Mouse (Mus musculus) kidney, embryonic 14.5 days (tissue): ENCODE measurements around the gene Metap1d. TPM values are rescaled to one million over a fixed set of nuclear protein-coding genes. Genes with fewer than 3 reads are reported as not detected.

ENCODE experiments used
- ATAC-seq: fragments of 200-750 bp; cut with Nextera tagmentation; 2 replicates; pipeline ENCODE4 v1.8.0; 2017; ENCODE audit warnings: moderate number of reproducible peaks, mild to moderate bottlenecking, moderate TSS enrichment, moderate library complexity; ENCODE audit not compliant: low FRiP score, low TSS enrichment
- H3K27ac ChIP-seq: fragments of 300-500 bp; sonication (generic); 2 replicates; pipeline ENCODE4 v1.5.1; 2014; ENCODE audit warnings: low read depth, mild to moderate bottlenecking, low read length, moderate library complexity, mixed read lengths
- H3K27me3 ChIP-seq: fragments of 300-500 bp; sonication (generic); 2 replicates; pipeline ENCODE4 v1.6.1; 2014; ENCODE audit warnings: mild to moderate bottlenecking, low read length; ENCODE audit not compliant: control insufficient read depth, insufficient read depth
- H3K36me3 ChIP-seq: fragments of 300-500 bp; sonication (generic); 2 replicates; pipeline ENCODE4 v1.6.1; 2014; ENCODE audit warnings: low read length, mixed read lengths; ENCODE audit not compliant: control insufficient read depth, insufficient read depth
- H3K4me1 ChIP-seq: fragments of 300-500 bp; sonication (generic); 2 replicates; pipeline ENCODE4 v1.6.1; 2014; ENCODE audit warnings: low read length, mixed read lengths; ENCODE audit not compliant: control insufficient read depth, insufficient read depth
- H3K4me2 ChIP-seq: fragments of 300-500 bp; sonication (generic); replicated peaks from 2 replicates; pipeline ENCODE4 v1.6.1; 2014; ENCODE audit warnings: low read depth, mild to moderate bottlenecking, low read length
- H3K4me3 ChIP-seq: fragments of 300-500 bp; sonication (generic); 2 replicates; pipeline ENCODE4 v1.5.1; 2014; ENCODE audit warnings: mild to moderate bottlenecking, low read length
- H3K9ac ChIP-seq: fragments of 300-500 bp; sonication (generic); 2 replicates; pipeline ENCODE4 v1.6.1; 2014; ENCODE audit warnings: low read depth, mild to moderate bottlenecking, low read length, moderate library complexity
- H3K9me3 ChIP-seq: fragments of 300-500 bp; sonication (generic); 2 replicates; pipeline ENCODE4 v1.6.1; 2016; ENCODE audit warnings: low read length; ENCODE audit not compliant: control insufficient read depth
- WGBS: fragments of 180-500 bp; shearing (Covaris S2); extraction: QIAGEN DNeasy Blood & Tissue Kit; methylation state at CpG from one replicate; pipeline ENCODE4 v1.1.7; 2014; 5-methylcytosine and 5-hydroxymethylcytosine counted together
- polyA plus RNA-seq: library from polyadenylated mRNA; unstranded; fragments of >200 nt; fragmentation: Nextera tagmentation; extraction: Ambion mirVana; gene quantifications from 2 replicates; pipeline ENCODE4 v1.2.1, GENCODE M21; 2014

Metap1d gene
- polyA plus RNA-seq, 1 experiment from 2014 or later: 44.9 TPM

- Histone ChIP-seq H3K36me3 (no peaks in the 10 kb centered on the region), H3K27me3 (peaks cover 95% of the 10 kb centered on the region), H3K4me2 (no peak overlapping the region), H3K9me3 (no peaks in the 10 kb centered on the region), H3K4me3 (no peak overlapping the region), H3K4me1 (peaks cover 4% of the 10 kb centered on the region; the same call in 1 of the 2 replicates), H3K9ac (no peak overlapping the region), H3K27ac (no peak overlapping the region)
- WGBS: 2% methylated on average over 43 of the region's 43 CpGs
- ATAC-seq: no peak
Measured at GRCm38 (mm10) chr2:71531990-71532970, 79.2 kb downstream of the Metap1d start.

GRCm38 (mm10) chr2:71533094-71533493 is 80.0 kb downstream of the Metap1d start:
- peaks cover 95% of the 10 kb centered on the region for H3K27me3 ChIP-seq
- H3K36me3 ChIP-seq: no peaks in the 10 kb centered on the region
- 10% methylated on average over 5 of the region's 5 CpGs for WGBS
- no peak for ATAC-seq
- no peak overlapping the region for H3K9ac ChIP-seq
- no peaks in the 10 kb centered on the region for H3K9me3 ChIP-seq
- no peak overlapping the region for H3K4me3 ChIP-seq
- H3K4me1 ChIP-seq: peaks cover 4% of the 10 kb centered on the region; the same call in 1 of the 2 replicates
- H3K27ac ChIP-seq: no peak overlapping the region
- H3K4me2 ChIP-seq: no peak overlapping the region

GRCm38 (mm10) chr2:71534242-71535052 is 81.4 kb downstream of the Metap1d start:
- Histone ChIP-seq H3K9me3 (no peaks in the 10 kb centered on the region), H3K27me3 (peaks cover 95% of the 10 kb centered on the region), H3K9ac (no peak overlapping the region), H3K4me1 (no peaks in the 10 kb centered on the region; the same call in 1 of the 2 replicates), H3K36me3 (no peaks in the 10 kb centered on the region), H3K4me2 (no peak overlapping the region), H3K27ac (no peak overlapping the region), H3K4me3 (no peak overlapping the region)
- ATAC-seq: no peak
- under 1% methylated on average over 20 of the region's 20 CpGs for WGBS

GRCm38 (mm10) chr2:71540611-71541417 is 87.7 kb downstream of the Metap1d start:
- peaks cover 11% of the 10 kb centered on the region for H3K4me1 ChIP-seq

GRCm38 (mm10) chr2:71541418-71542226 is 88.5 kb downstream of the Metap1d start:
- Histone ChIP-seq H3K4me1 (peaks cover 17% of the 10 kb centered on the region), H3K9me3 (no peaks in the 10 kb centered on the region)
- 1% methylated on average over 37 of the region's 37 CpGs for WGBS

More at GRCm38 (mm10) chr2:71540611-71541417, 87.7 kb downstream of the Metap1d start:
- H3K4me2 ChIP-seq: peak overlapping the region; percentile 28
- H3K36me3 ChIP-seq: no peaks in the 10 kb centered on the region
- WGBS: 1% methylated on average over 48 of the region's 48 CpGs
- no peak for ATAC-seq
- no peak overlapping the region for H3K9ac ChIP-seq
- H3K4me3 ChIP-seq: peak overlapping the region; percentile 13
- H3K9me3 ChIP-seq: no peaks in the 10 kb centered on the region
- peaks cover 94% of the 10 kb centered on the region for H3K27me3 ChIP-seq
- no peak overlapping the region for H3K27ac ChIP-seq

GRCm38 (mm10) chr2:71542227-71542815 is 89.2 kb downstream of the Metap1d start:
- peaks cover 17% of the 10 kb centered on the region for H3K4me1 ChIP-seq
- WGBS: 2% methylated on average over 11 of the region's 11 CpGs
- H3K27ac ChIP-seq: no peak overlapping the region
- no peak for ATAC-seq
- H3K27me3 ChIP-seq: peaks cover 95% of the 10 kb centered on the region
- no peaks in the 10 kb centered on the region for H3K9me3 ChIP-seq
- no peaks in the 10 kb centered on the region for H3K36me3 ChIP-seq
- H3K9ac ChIP-seq: no peak overlapping the region
- no peak overlapping the region for H3K4me2 ChIP-seq
- H3K4me3 ChIP-seq: no peak overlapping the region

More at GRCm38 (mm10) chr2:71541418-71542226, 88.5 kb downstream of the Metap1d start:
- H3K4me2 ChIP-seq: peak overlapping the region; percentile 28; the same call in 1 of the 2 replicates
- no peaks in the 10 kb centered on the region for H3K36me3 ChIP-seq
- no peak overlapping the region for H3K27ac ChIP-seq
- peak overlapping the region; percentile 13; the same call in 1 of the 2 replicates for H3K4me3 ChIP-seq
- ATAC-seq: no peak
- no peak overlapping the region for H3K9ac ChIP-seq
- H3K27me3 ChIP-seq: peaks cover 94% of the 10 kb centered on the region

- Histone ChIP-seq H3K4me2 (peak overlapping the region; percentile 19; the same call in 1 of the 2 replicates), H3K27ac (no peak overlapping the region), H3K4me1 (peaks cover 17% of the 10 kb centered on the region), H3K9ac (no peak overlapping the region), H3K4me3 (0 out of 2 replicates have a peak overlapping the region, but pooled peaks have one; percentile 11), H3K27me3 (peaks cover 91% of the 10 kb centered on the region), H3K9me3 (no peaks in the 10 kb centered on the region), H3K36me3 (no peaks in the 10 kb centered on the region)
- ATAC-seq: peak; percentile 29; the same call in 1 of the 2 replicates
- under 1% methylated on average over 30 of the region's 30 CpGs for WGBS
Measured at GRCm38 (mm10) chr2:71542816-71543301, 89.8 kb downstream of the Metap1d start.
